Mouse (Mus musculus): ENCODE data around the gene Rp2. TPM values are rescaled to one million over a fixed set of nuclear protein-coding genes. Genes with fewer than 3 reads are reported as not detected.

The Rp2 gene
- total RNA-seq, 4 experiments from 2014 or later: 4.0 to 6.8 (median 5.3) TPM

DNA sequence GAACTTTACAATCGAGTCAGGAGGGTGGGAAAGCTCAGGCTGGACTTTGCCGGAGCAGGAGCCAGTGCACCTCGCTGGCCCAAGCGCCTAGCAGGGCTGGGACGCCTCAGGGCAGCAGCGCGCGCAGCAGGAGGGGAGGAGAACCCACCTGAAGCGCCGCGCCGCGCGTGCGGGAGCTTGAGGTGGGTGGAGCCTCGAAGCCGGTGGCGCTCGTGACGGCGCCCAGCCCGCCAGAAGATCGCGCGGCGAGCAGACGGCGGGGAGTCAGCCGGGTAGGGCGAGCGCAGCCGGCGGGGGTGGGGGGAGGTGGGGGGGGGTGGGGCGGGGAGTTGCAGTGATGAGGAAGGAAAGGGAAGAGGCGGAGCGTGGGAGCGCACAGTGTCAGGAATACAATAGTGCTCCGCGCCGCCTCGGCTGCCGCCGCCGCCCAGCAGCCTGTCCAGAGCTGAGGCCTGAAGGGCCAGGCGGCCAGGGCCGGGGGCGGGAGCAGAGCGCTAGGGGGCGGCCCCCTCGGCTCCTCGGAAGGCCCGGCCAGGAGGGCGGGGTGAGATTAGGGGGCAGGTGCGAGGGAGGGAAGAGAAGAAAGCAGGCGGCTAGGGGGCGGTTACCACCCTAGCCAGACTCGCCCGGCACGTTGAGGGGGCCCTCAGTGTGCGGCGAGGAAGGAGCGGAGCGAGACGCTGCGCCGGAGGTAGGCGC, 61.0 kb downstream of the Rp2 start, which contains the start of gene Jade3:
TSS of gene Jade3 (plus strand) at position 549 of the 699 bp plus-strand sequence.
- peak; percentile 18 to 41 for DNase-seq (ENCODE audit: low spot score in 2 of 2)

DNA sequence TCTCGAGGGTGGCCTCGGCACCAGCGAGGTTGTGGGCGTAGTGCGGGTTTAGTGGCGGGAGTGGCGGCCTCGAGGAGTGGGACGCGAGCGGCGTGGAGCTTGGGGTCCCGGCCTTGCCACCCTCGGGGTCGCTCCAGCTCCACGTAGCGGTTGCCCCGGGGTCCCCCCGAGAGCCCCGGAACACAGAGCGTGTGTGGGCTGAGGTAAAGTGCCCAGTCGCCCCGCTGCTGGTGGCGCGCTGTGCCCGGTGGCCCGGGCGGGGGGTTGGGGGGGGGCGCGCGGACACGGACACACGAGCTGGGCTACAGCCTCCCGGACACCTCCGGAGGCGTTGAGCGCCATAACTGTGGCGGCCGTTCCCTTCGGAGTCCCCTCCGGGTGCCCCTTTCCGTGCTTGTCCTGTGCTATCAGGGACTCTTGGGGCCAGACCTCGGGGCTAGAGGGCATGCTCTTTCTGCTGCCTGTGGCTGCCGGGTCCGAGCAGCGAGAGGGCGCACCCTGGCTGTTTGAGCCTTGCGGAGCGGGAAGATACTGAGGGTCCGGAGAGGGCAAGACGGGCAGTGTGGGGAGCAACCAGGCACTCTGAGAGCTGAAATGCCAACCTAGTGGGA, 61.7 kb downstream of the Rp2 start:
- DNase-seq (ENCODE audit: low spot score in 2 of 2): peak in 1 of 2 experiments; percentile 3

Other genes starting within 250 kb of the Rp2 start
- gene Slc9a7, start 72.7 kb upstream of the Rp2 start, total RNA-seq (2022): 10 to 100 TPM in 3 of 4 experiments, 1 to 10 TPM in 1; 6.9 to 10.9 (median 10.7) TPM
- gene Jade3, start 61.2 kb downstream of the Rp2 start, total RNA-seq (2022): under 1 TPM; 0.27 to 0.58 (median 0.44) TPM
- under 1 TPM in 1 of 4 experiments, not detected in 3; 0.46 TPM for gene Rgn, start 185.3 kb downstream of the Rp2 start, total RNA-seq (2022)